In genomic region chr11:106665328-106665727, GRCm38 (mm10) we compare ENCODE assay signal across 11 mouse cellular contexts. TPM values are rescaled to one million over a fixed set of nuclear protein-coding genes. Genes with fewer than 3 reads are reported as not detected.
DNase-seq lines count a peak whose midpoint lies in the region; ATAC-seq and TF ChIP-seq lines count a peak whose summit lies in the region.
"Had no signal": no experiment of that assay in that cellular context is flagged by ENCODE, and none has a peak within 500 bp of the region (broad histone marks: within the 10 kb centered on the region; RNA-seq: fewer than 3 reads in every experiment).

No protein-coding gene starts in this region.

- no peak for TF ChIP-seq CTCF in testis, adult 2 months (IDR thresholded peaks at IDR 0.05; ENCODE audit: control insufficient read depth, insufficient read depth, insufficient replicate concordance, low read depth, low read length)

- no peak for DNase-seq in embryonic facial prominence, embryonic 10.5 days (ENCODE audit: low spot score)
- DNase-seq in testis, postnatal 10 days (ENCODE audit: low spot score) = no peak
- DNase-seq in lung, postnatal 4 days = peak; percentile 69 to 82
- peak; percentile 56 to 73 for DNase-seq in thymus, postnatal 36 days
- no peak for DNase-seq in left cerebral cortex, postnatal 10 days (ENCODE audit: extremely low spot score in 1 of 2, low spot score in 2 of 2)
- no peak for DNase-seq in cerebellum, adult 8-10 months
- DNase-seq: liver, embryonic 13.5 days; midbrain, embryonic 14.5 days had no signal

- H3K4me2 ChIP-seq in embryonic facial prominence, embryonic 13.5 days = no peak overlapping the region
- H3K4me2 ChIP-seq: hindbrain, embryonic 14.5 days; liver, embryonic 13.5 days had no signal

- no peak overlapping the region for H3K27ac ChIP-seq in embryonic facial prominence, embryonic 13.5 days
- H3K27ac ChIP-seq in embryonic facial prominence, embryonic 10.5 days (replicated peaks) = no peak overlapping the region
- no peak overlapping the region for H3K27ac ChIP-seq in testis, adult 2 months (ENCODE audit: control insufficient read depth, insufficient read depth, low read depth, low read length)
- H3K27ac ChIP-seq: hindbrain, embryonic 14.5 days; liver, embryonic 13.5 days had no signal

- H3K9me3 ChIP-seq in embryonic facial prominence, embryonic 13.5 days = no peaks in the 10 kb centered on the region
- no peaks in the 10 kb centered on the region for H3K9me3 ChIP-seq in embryonic facial prominence, embryonic 10.5 days
- H3K9me3 ChIP-seq: liver, embryonic 13.5 days had no signal

- intact Hi-C loops in left cerebral cortex, postnatal 10 days (cut with DNase I) = no loop called here

- TF ChIP-seq POLR2A in testis, adult 2 months (IDR thresholded peaks at IDR 0.05; ENCODE audit: control insufficient read depth, low read depth, low read length) = no peak

- peaks cover 16% of the 10 kb centered on the region for H3K4me1 ChIP-seq in embryonic facial prominence, embryonic 13.5 days
- H3K4me1 ChIP-seq in embryonic facial prominence, embryonic 10.5 days = peaks cover 42% of the 10 kb centered on the region
- no peaks in the 10 kb centered on the region; the same call in 1 of the 2 replicates for H3K4me1 ChIP-seq in testis, adult 2 months (ENCODE audit: control insufficient read depth, insufficient read depth, low read length)

- 0 out of 2 replicates have a peak, but pooled peaks have one; percentile 37 for ATAC-seq in embryonic facial prominence, embryonic 13.5 days (ENCODE audit: insufficient number of reproducible peaks, insufficient read depth, low FRiP score, low TSS enrichment, low read depth)

- no peak overlapping the region for H3K9ac ChIP-seq in embryonic facial prominence, embryonic 13.5 days
- H3K9ac ChIP-seq: hindbrain, embryonic 14.5 days; liver, embryonic 13.5 days had no signal

- 76% methylated on average over 4 of the region's 4 CpGs for WGBS in embryonic facial prominence, embryonic 13.5 days
- WGBS in embryonic facial prominence, embryonic 10.5 days = 90% methylated on average over 4 of the region's 4 CpGs

- H3K4me3 ChIP-seq in embryonic facial prominence, embryonic 13.5 days = no peak overlapping the region
- no peak overlapping the region for H3K4me3 ChIP-seq in embryonic facial prominence, embryonic 10.5 days
- H3K4me3 ChIP-seq in testis, adult 2 months (ENCODE audit: control insufficient read depth, low read depth, low read length) = peak overlapping the region; percentile 62; the same call in 1 of the 2 replicates
- H3K4me3 ChIP-seq: liver, embryonic 13.5 days had no signal

- H3K36me3 ChIP-seq in embryonic facial prominence, embryonic 13.5 days = no peaks in the 10 kb centered on the region
- no peaks in the 10 kb centered on the region for H3K36me3 ChIP-seq in embryonic facial prominence, embryonic 10.5 days (replicated peaks)
- H3K36me3 ChIP-seq in testis, adult 2 months (ENCODE audit: control insufficient read depth, insufficient read depth, low read length) = no peaks in the 10 kb centered on the region
- H3K36me3 ChIP-seq: liver, embryonic 13.5 days had no signal

- no peaks in the 10 kb centered on the region for H3K27me3 ChIP-seq in embryonic facial prominence, embryonic 13.5 days
- H3K27me3 ChIP-seq in embryonic facial prominence, embryonic 10.5 days (replicated peaks; ENCODE audit: low read depth, poor library complexity, severe bottlenecking) = no peaks in the 10 kb centered on the region
- H3K27me3 ChIP-seq in testis, adult 2 months (ENCODE audit: control insufficient read depth, insufficient read depth, low read length) = no peaks in the 10 kb centered on the region
- H3K27me3 ChIP-seq: liver, embryonic 13.5 days had no signal

RNA-seq across cellular contexts. Expression of gene Tex2, which starts 52.1 kb away (rescaled TPM):
- polyA plus RNA-seq in embryonic facial prominence, embryonic 13.5 days (2015; fragmentation: Nextera tagmentation; extraction: Ambion mirVana) = 8.7 and 8.9 TPM in 2 replicates
- polyA plus RNA-seq in embryonic facial prominence, embryonic 10.5 days (2016; fragmentation: Nextera tagmentation; extraction: Ambion mirVana) = 6.8 and 7.5 TPM in 2 replicates
- polyA plus RNA-seq in testis, adult 2 months (2012; rRNA removed) = 234 and 256 TPM in 2 replicates
- 10 to 100 TPM; 86.8 to 91.8 TPM for total RNA-seq in left cerebral cortex, postnatal 10 days (2021)

Comparison
In these comparisons a context has a peak if more than half of its experiments do, and no peak if none do; other contexts are left out.
1. DNase-seq: peak in lung, postnatal 4 days (2 of 2) and thymus, postnatal 36 days (2 of 2); none in embryonic facial prominence, embryonic 10.5 days (single experiment), testis, postnatal 10 days (single experiment), left cerebral cortex, postnatal 10 days (0 of 2) and cerebellum, adult 8-10 months (single experiment).
2. RNA of gene Tex2, which starts 52.1 kb away (polyA plus RNA-seq): 234 to 256 TPM in testis, adult 2 months; 8.7 to 8.9 TPM in embryonic facial prominence, embryonic 13.5 days and 6.8 to 7.5 TPM in embryonic facial prominence, embryonic 10.5 days; every median in the first group is over 10 times any median in the second.